Mouse (Mus musculus) midbrain, embryonic 16.5 days (tissue): ENCODE results near the gene Pou2f1. TPM values are rescaled to one million over a fixed set of nuclear protein-coding genes. Genes with fewer than 3 reads are reported as not detected.

Experiments used
- ATAC-seq: fragments of 200-750 bp; cut with Nextera tagmentation; 2 replicates; pipeline ENCODE4 v1.8.0; 2017; ENCODE audit warnings: moderate TSS enrichment
- H3K27ac ChIP-seq: fragments of 300-500 bp; sonication (generic); 2 replicates; pipeline ENCODE4 v1.5.1; 2014; ENCODE audit warnings: mild to moderate bottlenecking, low read length, mixed read lengths
- H3K27me3 ChIP-seq: fragments of 300-500 bp; sonication (generic); 2 replicates; pipeline ENCODE4 v1.6.1; 2014; ENCODE audit warnings: low read depth, low read length, mixed read lengths; ENCODE audit not compliant: control insufficient read depth, insufficient read depth
- H3K36me3 ChIP-seq: fragments of 300-500 bp; sonication (generic); 2 replicates; pipeline ENCODE4 v1.6.1; 2014; ENCODE audit warnings: mild to moderate bottlenecking, low read length, moderate library complexity, mixed read lengths; ENCODE audit not compliant: control insufficient read depth, insufficient read depth
- H3K4me1 ChIP-seq: fragments of 300-500 bp; sonication (generic); 2 replicates; pipeline ENCODE4 v1.6.1; 2014; ENCODE audit warnings: mild to moderate bottlenecking, low read length, mixed read lengths; ENCODE audit not compliant: control insufficient read depth, insufficient read depth
- H3K4me2 ChIP-seq: fragments of 300-500 bp; sonication (generic); 2 replicates; pipeline ENCODE4 v1.6.1; 2014; ENCODE audit warnings: mild to moderate bottlenecking, low read length, mixed read lengths
- H3K4me3 ChIP-seq: fragments of 300-500 bp; sonication (generic); 2 replicates; pipeline ENCODE4 v1.5.1; 2014; ENCODE audit warnings: low read depth, mild to moderate bottlenecking, low read length, moderate library complexity, mixed read lengths
- H3K9ac ChIP-seq: fragments of 300-500 bp; sonication (generic); 2 replicates; pipeline ENCODE4 v1.6.1; 2014; ENCODE audit warnings: low read depth, low read length, mixed read lengths
- H3K9me3 ChIP-seq: fragments of 300-500 bp; sonication (generic); replicated peaks from 2 replicates; pipeline ENCODE4 v1.6.1; 2014; ENCODE audit warnings: mild to moderate bottlenecking, low read length, mixed read lengths; ENCODE audit not compliant: control insufficient read depth, poor library complexity, severe bottlenecking
- WGBS: fragments of 180-500 bp; shearing (Covaris S2); extraction: QIAGEN DNeasy Blood & Tissue Kit; methylation state at CpG from one replicate; pipeline ENCODE4 v1.1.7; 2014; 5-methylcytosine and 5-hydroxymethylcytosine counted together
- polyA plus RNA-seq: library from polyadenylated mRNA; unstranded; fragments of >200 nt; fragmentation: Nextera tagmentation; extraction: Ambion mirVana; gene quantifications from 2 replicates; pipeline ENCODE4 v1.2.1, GENCODE M21; 2015

Gene Pou2f1
- polyA plus RNA-seq, 1 experiment from 2014 or later = 26.5 TPM

DNA sequence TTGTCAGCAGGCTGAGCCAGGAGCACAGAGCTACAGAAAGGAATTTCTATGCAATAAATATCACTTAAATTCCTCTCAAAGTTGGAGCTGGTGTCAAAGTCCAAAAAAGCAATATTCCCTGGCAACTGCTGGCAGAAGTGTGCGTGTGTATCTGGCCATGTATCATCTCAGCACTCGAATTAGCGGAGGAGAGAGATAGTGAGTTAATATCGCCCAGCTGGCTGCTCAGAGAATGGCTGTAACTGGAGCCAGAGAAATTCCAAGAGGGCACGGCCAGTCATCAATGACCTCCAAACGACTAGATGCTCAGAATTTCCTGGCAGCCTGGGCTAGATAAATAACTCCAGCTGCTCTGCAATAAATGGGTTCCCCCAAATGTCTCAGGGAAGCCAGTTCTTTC, 166.0 kb downstream of the Pou2f1 start:
- no peak overlapping the region; the same call in 1 of the 2 replicates for H3K27ac ChIP-seq

DNA sequence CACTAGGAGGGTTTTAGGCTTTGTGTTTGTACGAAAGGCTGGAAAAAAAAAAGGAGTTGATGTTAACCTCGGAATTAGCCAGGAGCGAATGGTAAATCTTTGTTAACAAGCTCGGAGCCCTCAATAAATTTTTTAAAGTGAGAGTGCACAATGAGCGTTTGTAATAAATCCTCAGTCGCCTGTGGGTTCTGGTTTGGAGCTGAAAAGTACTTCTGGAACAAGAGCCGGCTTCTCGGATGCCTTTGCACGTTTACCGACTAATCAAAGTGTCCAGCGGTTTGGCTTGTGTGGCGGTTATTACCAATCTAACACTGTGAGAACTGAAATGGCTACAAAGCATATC, 167.9 kb downstream of the Pou2f1 start:
- Histone ChIP-seq H3K9me3 (no peaks in the 10 kb centered on the region), H3K27me3 (no peaks in the 10 kb centered on the region; the same call in 1 of the 2 replicates), H3K4me2 (peak overlapping the region; percentile 52), H3K9ac (peak overlapping the region; percentile 54), H3K4me1 (peaks cover 33% of the 10 kb centered on the region), H3K27ac (peak overlapping the region; percentile 44), H3K4me3 (peak overlapping the region; percentile 18), H3K36me3 (no peaks in the 10 kb centered on the region)
- WGBS = 11% methylated on average over 12 of the region's 12 CpGs
- no peak for ATAC-seq

More for the DNA sequence above, 166.0 kb downstream of the Pou2f1 start:
- peaks cover 39% of the 10 kb centered on the region for H3K4me1 ChIP-seq
- H3K9me3 ChIP-seq = no peaks in the 10 kb centered on the region
- WGBS = 31% methylated on average over 6 of the region's 6 CpGs
- peaks cover 5% of the 10 kb centered on the region; the same call in 1 of the 2 replicates for H3K27me3 ChIP-seq
- no peak overlapping the region for H3K9ac ChIP-seq
- H3K4me2 ChIP-seq = no peak overlapping the region
- ATAC-seq = no peak
- no peaks in the 10 kb centered on the region for H3K36me3 ChIP-seq
- no peak overlapping the region for H3K4me3 ChIP-seq

DNA sequence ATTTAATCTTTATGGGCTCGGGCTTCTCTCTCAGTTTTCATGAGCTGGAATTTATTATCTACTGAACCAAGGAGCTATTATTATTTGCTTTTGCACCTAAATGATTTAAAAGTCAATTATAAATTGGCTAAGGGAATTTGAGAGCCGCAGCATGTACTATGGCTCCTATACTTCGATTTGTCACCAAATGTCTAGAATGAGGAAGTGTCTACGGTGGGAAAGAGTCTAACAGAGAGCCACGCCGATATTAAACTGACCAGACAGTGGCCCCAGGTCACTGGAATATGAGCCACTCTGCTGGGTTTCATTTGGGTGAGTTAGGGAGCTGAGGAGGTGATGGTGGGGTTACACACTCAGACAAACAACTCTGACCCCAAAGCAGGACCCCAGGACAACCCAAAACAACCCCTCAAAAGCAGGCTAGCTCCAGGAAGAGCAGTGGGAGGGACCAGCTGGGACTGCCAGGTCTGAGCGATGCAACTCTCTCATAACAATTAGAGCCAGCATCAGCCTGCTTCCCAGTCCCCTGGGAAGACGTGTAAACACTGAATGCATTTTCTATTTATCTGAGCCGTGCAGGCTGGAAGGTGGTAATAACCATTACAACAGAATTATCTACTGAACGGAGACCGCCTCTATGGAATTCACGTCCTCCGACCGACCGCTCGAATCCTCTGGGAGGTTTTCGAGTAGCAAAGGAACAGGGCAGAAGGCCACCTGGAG, 168.4 kb downstream of the Pou2f1 start:
- peak; percentile 78 for ATAC-seq
- Histone ChIP-seq H3K4me2 (peak overlapping the region; percentile 52), H3K4me1 (peaks cover 33% of the 10 kb centered on the region), H3K36me3 (no peaks in the 10 kb centered on the region), H3K4me3 (peak overlapping the region; percentile 18), H3K9ac (peak overlapping the region; percentile 54), H3K27me3 (no peaks in the 10 kb centered on the region), H3K27ac (peak overlapping the region; percentile 44), H3K9me3 (no peaks in the 10 kb centered on the region)
- 13% methylated on average over 17 of the region's 17 CpGs for WGBS

DNA sequence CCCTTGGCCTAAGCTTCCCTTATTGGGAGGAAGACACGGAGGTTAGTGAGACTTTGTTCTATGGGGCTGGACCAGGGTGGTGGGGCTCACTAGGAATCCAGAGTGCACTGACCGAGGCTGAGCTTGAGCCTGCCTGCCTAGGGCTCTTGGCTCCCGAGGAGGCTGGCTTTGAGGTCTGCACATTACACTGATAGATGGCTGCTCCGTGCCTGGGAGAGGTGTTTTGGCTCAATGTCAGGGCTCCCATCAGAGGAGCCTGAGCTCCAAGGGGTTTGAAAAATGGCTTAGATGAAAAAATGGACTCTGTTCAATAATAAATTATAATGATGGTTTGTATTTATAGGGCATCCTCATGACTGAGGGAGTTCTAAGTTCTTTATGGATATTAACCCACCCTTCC, 169.2 kb downstream of the Pou2f1 start:
- Histone ChIP-seq H3K27ac (no peak overlapping the region), H3K4me3 (no peak overlapping the region), H3K4me2 (no peak overlapping the region), H3K9ac (no peak overlapping the region), H3K4me1 (peaks cover 33% of the 10 kb centered on the region), H3K9me3 (no peaks in the 10 kb centered on the region), H3K36me3 (no peaks in the 10 kb centered on the region), H3K27me3 (no peaks in the 10 kb centered on the region)
- WGBS = 26% methylated on average over 4 of the region's 4 CpGs
- no peak for ATAC-seq

DNA sequence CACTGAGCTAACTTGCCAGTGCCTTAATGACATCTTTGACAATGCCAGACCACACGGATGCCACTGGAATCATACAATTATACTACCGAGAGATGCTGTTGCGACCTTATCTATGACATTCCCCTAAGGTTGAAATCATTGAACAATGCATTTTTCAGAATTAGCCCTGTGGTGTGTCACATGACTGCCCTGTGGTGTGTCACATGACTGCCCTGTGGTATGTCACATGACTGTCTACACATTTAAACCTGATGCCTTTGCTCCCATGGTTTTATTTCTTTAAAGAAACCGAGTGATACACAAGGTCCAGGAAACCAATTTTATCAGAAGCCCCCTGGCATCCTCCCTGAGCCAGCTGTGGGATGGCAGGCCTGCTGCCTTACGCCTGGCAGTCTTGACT, 172.6 kb downstream of the Pou2f1 start:
- H3K9ac ChIP-seq = no peak overlapping the region
- no peak for ATAC-seq
- no peak overlapping the region for H3K4me2 ChIP-seq
- peaks cover 11% of the 10 kb centered on the region for H3K4me1 ChIP-seq
- WGBS = 93% methylated on average over 5 of the region's 5 CpGs
- H3K36me3 ChIP-seq = no peaks in the 10 kb centered on the region
- H3K4me3 ChIP-seq = no peak overlapping the region
- no peaks in the 10 kb centered on the region for H3K9me3 ChIP-seq
- no peak overlapping the region for H3K27ac ChIP-seq
- H3K27me3 ChIP-seq = no peaks in the 10 kb centered on the region

DNA sequence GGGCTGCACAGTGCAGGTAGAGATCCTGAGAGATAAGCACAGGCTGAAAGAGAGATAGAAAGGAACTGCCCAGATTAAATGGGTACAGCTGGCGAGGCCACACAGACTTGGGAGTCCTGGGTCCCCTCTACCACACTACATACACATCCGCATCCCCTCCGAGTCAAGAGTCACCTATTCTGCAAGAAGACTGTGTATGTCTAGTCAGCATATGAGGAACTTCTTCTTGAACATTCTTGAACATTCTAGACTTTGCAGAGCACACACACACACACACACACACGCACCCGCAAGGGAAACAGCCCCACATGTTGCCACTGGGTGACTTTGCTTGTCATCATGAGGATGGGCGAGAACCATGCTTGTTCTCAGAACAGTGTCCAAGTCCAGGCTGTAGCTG, 173.9 kb downstream of the Pou2f1 start:
- Histone ChIP-seq H3K4me2 (no peak overlapping the region), H3K27me3 (no peaks in the 10 kb centered on the region), H3K27ac (no peak overlapping the region), H3K4me1 (no peaks in the 10 kb centered on the region), H3K4me3 (no peak overlapping the region), H3K36me3 (no peaks in the 10 kb centered on the region), H3K9me3 (no peaks in the 10 kb centered on the region), H3K9ac (no peak overlapping the region)
- ATAC-seq = no peak
- 90% methylated on average over 6 of the region's 6 CpGs for WGBS

DNA sequence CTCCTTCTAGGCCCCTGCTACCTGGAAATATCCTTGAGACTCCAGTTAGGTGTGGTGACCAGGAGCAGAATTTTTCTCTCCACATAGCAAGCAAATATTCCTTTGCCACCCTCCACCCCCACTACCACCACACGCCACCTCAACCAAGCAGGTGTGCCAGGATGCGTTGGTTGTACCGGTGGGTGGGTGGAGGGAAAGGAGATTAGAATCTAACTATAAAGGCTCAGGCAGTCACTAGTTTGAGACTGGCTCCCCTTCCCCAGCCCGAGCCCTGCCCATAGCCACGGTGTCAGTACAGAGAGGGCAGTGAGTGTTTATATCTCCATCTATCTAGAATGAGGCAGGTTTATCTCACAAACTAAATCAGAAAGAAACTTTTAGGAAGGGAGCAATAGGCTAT, 174.3 kb downstream of the Pou2f1 start:
- no peaks in the 10 kb centered on the region for H3K27me3 ChIP-seq
- no peaks in the 10 kb centered on the region for H3K9me3 ChIP-seq
- WGBS = 82% methylated on average over 5 of the region's 5 CpGs
- H3K4me1 ChIP-seq = no peaks in the 10 kb centered on the region
- no peaks in the 10 kb centered on the region for H3K36me3 ChIP-seq
- H3K27ac ChIP-seq = no peak overlapping the region
- H3K9ac ChIP-seq = no peak overlapping the region
- H3K4me2 ChIP-seq = no peak overlapping the region
- no peak for ATAC-seq
- no peak overlapping the region for H3K4me3 ChIP-seq

DNA sequence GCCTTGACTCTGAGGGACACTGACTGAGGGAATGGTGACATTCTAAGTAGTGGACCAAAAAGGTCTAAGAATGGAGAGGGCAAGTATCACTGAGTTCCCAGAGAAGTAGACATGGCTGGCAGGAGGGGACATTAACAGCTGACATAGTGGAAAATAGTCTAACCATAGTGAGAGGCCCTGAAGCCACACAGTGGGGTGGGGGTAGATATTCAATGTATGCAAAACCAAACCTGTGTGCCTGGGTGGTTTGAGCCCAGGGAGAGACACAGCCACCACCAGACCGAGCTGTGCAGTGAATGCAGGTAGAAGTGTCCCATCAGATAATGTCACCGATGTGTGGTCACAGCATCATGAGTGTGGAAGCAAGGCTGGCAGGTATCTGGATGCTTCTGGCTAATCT, 180.4 kb downstream of the Pou2f1 start:
- H3K27ac ChIP-seq = no peak overlapping the region
- no peak for ATAC-seq

DNA sequence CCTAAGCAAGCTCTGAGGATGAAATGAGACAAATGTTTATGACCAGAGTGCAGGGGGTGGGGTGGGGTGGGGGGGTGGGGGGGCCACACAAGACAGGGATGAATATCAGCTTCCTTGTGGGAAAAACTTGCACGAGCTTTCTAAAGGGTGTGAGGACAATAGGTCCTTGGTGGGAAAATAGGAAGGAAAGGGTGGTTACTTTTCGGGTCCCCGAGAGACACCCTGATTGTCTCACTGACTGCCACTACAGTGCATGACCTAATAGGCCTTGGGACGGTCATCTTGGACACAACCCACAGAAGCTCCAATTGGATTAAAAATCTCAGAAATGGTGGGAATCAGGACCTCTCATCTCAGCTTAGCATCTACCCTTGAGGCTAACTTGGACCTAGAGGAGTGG, 183.3 kb downstream of the Pou2f1 start:
- no peak for ATAC-seq
- whole genome bisulfite sequencing = 83% methylated on average over 4 of the region's 4 CpGs

More for the DNA sequence above, 180.4 kb downstream of the Pou2f1 start:
- H3K27me3 ChIP-seq = peaks cover 2% of the 10 kb centered on the region; the same call in 1 of the 2 replicates
- H3K4me1 ChIP-seq = peaks cover 7% of the 10 kb centered on the region; the same call in 1 of the 2 replicates
- H3K9me3 ChIP-seq = no peaks in the 10 kb centered on the region
- no peak overlapping the region for H3K4me2 ChIP-seq
- 96% methylated on average over 2 of the region's 2 CpGs for WGBS
- no peak overlapping the region for H3K4me3 ChIP-seq
- H3K9ac ChIP-seq = no peak overlapping the region
- no peaks in the 10 kb centered on the region for H3K36me3 ChIP-seq

More for the DNA sequence above, 183.3 kb downstream of the Pou2f1 start:
- H3K4me3 ChIP-seq = no peak overlapping the region
- H3K27me3 ChIP-seq = peaks cover 9% of the 10 kb centered on the region
- H3K9me3 ChIP-seq = no peaks in the 10 kb centered on the region
- H3K4me1 ChIP-seq = peaks cover 20% of the 10 kb centered on the region
- H3K4me2 ChIP-seq = no peak overlapping the region
- no peaks in the 10 kb centered on the region for H3K36me3 ChIP-seq
- no peak overlapping the region for H3K9ac ChIP-seq
- no peak overlapping the region for H3K27ac ChIP-seq
